Mouse (Mus musculus) stomach, postnatal 0 days (tissue): ENCODE results near the gene Ttn.

Experiments
- CTCF ChIP-seq: IDR thresholded peaks from 2 replicates; pipeline ENCODE4 v1.5.1; 2016; ENCODE audit warnings: antibody characterized with exemption, low read depth, mild to moderate bottlenecking, moderate library complexity
- EP300 ChIP-seq: optimal IDR thresholded peaks from 2 replicates; pipeline ENCODE3; 2016; ENCODE audit warnings: antibody characterized with exemption

- TF ChIP-seq CTCF: no peak
- no peak for TF ChIP-seq EP300
These were observed 15.8 kb downstream of the Ttn start for GRCm38 (mm10) chr2:76966582-76966981.
